Mouse (Mus musculus) CD4-positive, CD25-positive, alpha-beta regulatory T cell, adult 2 months (primary cell): ENCODE results near the gene Fbxw8.
A peak's percentile ranks its signal among the peaks of the same experiment; 100 is the strongest.

Source experiments
- DNase-seq: peaks from one replicate; pipeline ENCODE4 v3.0.0-alpha.2; 2012; ENCODE audit warnings: low read depth, low spot score

Gene Fbxw8

GRCm38 (mm10) chr5:118047091-118047757 lies 108.0 kb downstream of the Fbxw8 start:
- DNase-seq: peak; percentile 76

GRCm38 (mm10) chr5:118045385-118045784 lies 109.9 kb downstream of the Fbxw8 start:
- DNase-seq: peak; percentile 68

GRCm38 (mm10) chr5:118044907-118045306 lies 110.4 kb downstream of the Fbxw8 start:
- DNase-seq: no peak

GRCm38 (mm10) chr5:118043761-118044160 lies 111.5 kb downstream of the Fbxw8 start:
- no peak for DNase-seq

GRCm38 (mm10) chr5:118042599-118042998 lies 112.7 kb downstream of the Fbxw8 start:
- DNase-seq: no peak

- no peak for DNase-seq
Observed at GRCm38 (mm10) chr5:118039241-118039668, 116.0 kb downstream of the Fbxw8 start.

- DNase-seq: peak; percentile 82
Observed at GRCm38 (mm10) chr5:118037798-118038484, 117.3 kb downstream of the Fbxw8 start.

GRCm38 (mm10) chr5:118036888-118037797 lies 118.1 kb downstream of the Fbxw8 start:
- DNase-seq: peak; percentile 79

GRCm38 (mm10) chr5:118035786-118036185 lies 119.5 kb downstream of the Fbxw8 start:
- peak; percentile 54 for DNase-seq

- no peak for DNase-seq
Observed at GRCm38 (mm10) chr5:118034632-118035031, 120.6 kb downstream of the Fbxw8 start.

GRCm38 (mm10) chr5:118033740-118034139 lies 121.5 kb downstream of the Fbxw8 start:
- peak; percentile 29 for DNase-seq

GRCm38 (mm10) chr5:118033328-118033727 lies 121.9 kb downstream of the Fbxw8 start:
- no peak for DNase-seq

- no peak for DNase-seq
Observed at GRCm38 (mm10) chr5:118031508-118031907, 123.8 kb downstream of the Fbxw8 start.

- DNase-seq: no peak
Observed at GRCm38 (mm10) chr5:118031059-118031458, 124.2 kb downstream of the Fbxw8 start.

- no peak for DNase-seq
Observed at GRCm38 (mm10) chr5:118030022-118030675, 125.1 kb downstream of the Fbxw8 start.

- peak; percentile 88 for DNase-seq
Observed at GRCm38 (mm10) chr5:118029420-118029819, 125.8 kb downstream of the Fbxw8 start.

- no peak for DNase-seq
Observed at GRCm38 (mm10) chr5:118029035-118029408, 126.2 kb downstream of the Fbxw8 start.

GRCm38 (mm10) chr5:118028191-118029034 lies 126.9 kb downstream of the Fbxw8 start:
- peak; percentile 63 for DNase-seq

GRCm38 (mm10) chr5:118027698-118028190 lies 127.5 kb downstream of the Fbxw8 start, which contains the start of gene Tesc:
Tesc (plus strand) TSS chr5:118027743.
- peak; percentile 65 for DNase-seq

- DNase-seq: peak; percentile 35
Observed at GRCm38 (mm10) chr5:118027101-118027697, 128.1 kb downstream of the Fbxw8 start.
